Mouse (Mus musculus) brown adipose tissue, adult 24 weeks (tissue): Measurements from ENCODE around the gene Trabd2b. TPM values are rescaled to one million over a fixed set of nuclear protein-coding genes. Genes with fewer than 3 reads are reported as not detected.

Experiments
- H3K27ac ChIP-seq: fragments of 200-500 bp; replicated peaks from 2 replicates; pipeline ENCODE4 v1.5.1; 2012; ENCODE audit warnings: low read depth, mild to moderate bottlenecking, low read length
- H3K4me1 ChIP-seq: fragments of 200-500 bp; 2 replicates; pipeline ENCODE4 v1.6.1; 2012; ENCODE audit warnings: low read length, mixed read lengths; ENCODE audit not compliant: control insufficient read depth, insufficient read depth, insufficient read length
- H3K4me3 ChIP-seq: fragments of 200-500 bp; 2 replicates; pipeline ENCODE4 v1.5.1; 2012; ENCODE audit warnings: low read depth, mild to moderate bottlenecking, low read length, moderate library complexity; ENCODE audit not compliant: insufficient read depth
- polyA plus RNA-seq: library from polyadenylated mRNA; stranded (reverse); fragments of >200 nt; gene quantifications from 2 replicates; pipeline ENCODE4 v1.2.4, GENCODE M21; 2012; ENCODE audit not compliant: missing spikeins, insufficient read depth, insufficient read length

Trabd2b gene
- polyA plus RNA-seq, 1 experiment = 5.2 TPM

GRCm38 (mm10) chr4:114545481-114546200, 139.1 kb downstream of the Trabd2b start:
- Histone ChIP-seq H3K27ac (no peak overlapping the region), H3K4me3 (no peak overlapping the region), H3K4me1 (peaks cover 4% of the 10 kb centered on the region; the same call in 1 of the 2 replicates)

GRCm38 (mm10) chr4:114547658-114548448, 141.3 kb downstream of the Trabd2b start:
- Histone ChIP-seq H3K4me1 (no peaks in the 10 kb centered on the region), H3K27ac (no peak overlapping the region), H3K4me3 (no peak overlapping the region)

GRCm38 (mm10) chr4:114549487-114549886, 143.0 kb downstream of the Trabd2b start:
- H3K27ac ChIP-seq = no peak overlapping the region
- H3K4me1 ChIP-seq = no peaks in the 10 kb centered on the region
- H3K4me3 ChIP-seq = no peak overlapping the region

GRCm38 (mm10) chr4:114550471-114551156, 144.1 kb downstream of the Trabd2b start:
- no peak overlapping the region for H3K27ac ChIP-seq

GRCm38 (mm10) chr4:114556880-114557279, 150.4 kb downstream of the Trabd2b start:
- Histone ChIP-seq H3K4me1 (no peaks in the 10 kb centered on the region), H3K27ac (no peak overlapping the region), H3K4me3 (no peak overlapping the region)

More at GRCm38 (mm10) chr4:114550471-114551156, 144.1 kb downstream of the Trabd2b start:
- H3K4me1 ChIP-seq = no peaks in the 10 kb centered on the region
- no peak overlapping the region for H3K4me3 ChIP-seq

- Histone ChIP-seq H3K4me1 (no peaks in the 10 kb centered on the region), H3K27ac (no peak overlapping the region), H3K4me3 (no peak overlapping the region)
Observed at GRCm38 (mm10) chr4:114557731-114558130, 151.2 kb downstream of the Trabd2b start.

GRCm38 (mm10) chr4:114558487-114558886, 152.0 kb downstream of the Trabd2b start:
- Histone ChIP-seq H3K4me1 (peaks cover 4% of the 10 kb centered on the region; the same call in 1 of the 2 replicates), H3K27ac (no peak overlapping the region), H3K4me3 (no peak overlapping the region)

GRCm38 (mm10) chr4:114560638-114561216, 154.2 kb downstream of the Trabd2b start:
- peaks cover 8% of the 10 kb centered on the region for H3K4me1 ChIP-seq
- H3K4me3 ChIP-seq = no peak overlapping the region
- H3K27ac ChIP-seq = no peak overlapping the region

- Histone ChIP-seq H3K27ac (peak overlapping the region; percentile 69), H3K4me1 (peaks cover 8% of the 10 kb centered on the region), H3K4me3 (no peak overlapping the region)
Observed at GRCm38 (mm10) chr4:114564131-114564695, 157.7 kb downstream of the Trabd2b start.

GRCm38 (mm10) chr4:114567594-114567993, 161.1 kb downstream of the Trabd2b start:
- no peak overlapping the region for H3K4me3 ChIP-seq
- peaks cover 8% of the 10 kb centered on the region for H3K4me1 ChIP-seq
- no peak overlapping the region for H3K27ac ChIP-seq

- H3K27ac ChIP-seq = no peak overlapping the region
- no peak overlapping the region for H3K4me3 ChIP-seq
- H3K4me1 ChIP-seq = peaks cover 4% of the 10 kb centered on the region
Observed at GRCm38 (mm10) chr4:114568081-114568605, 161.6 kb downstream of the Trabd2b start.

GRCm38 (mm10) chr4:114578153-114578950, 171.8 kb downstream of the Trabd2b start:
- Histone ChIP-seq H3K27ac (no peak overlapping the region), H3K4me3 (no peak overlapping the region), H3K4me1 (peaks cover 6% of the 10 kb centered on the region; the same call in 1 of the 2 replicates)

- Histone ChIP-seq H3K4me1 (peaks cover 6% of the 10 kb centered on the region; the same call in 1 of the 2 replicates), H3K4me3 (no peak overlapping the region)
Observed at GRCm38 (mm10) chr4:114583546-114584144, 177.1 kb downstream of the Trabd2b start.

More at GRCm38 (mm10) chr4:114583546-114584144, 177.1 kb downstream of the Trabd2b start:
- H3K27ac ChIP-seq = no peak overlapping the region
